Mouse (Mus musculus) lung, postnatal 14 days (tissue): ENCODE data around the gene Nucks1.
A peak's percentile ranks its signal among the peaks of the same experiment; 100 is the strongest.

Source experiments
- DNase-seq: peaks from one replicate; pipeline ENCODE4 v3.0.0; 2021

The Nucks1 gene

GRCm38 (mm10) chr1:131968556-131968955 lies 58.2 kb downstream of the Nucks1 start:
- no peak for DNase-seq

DNA sequence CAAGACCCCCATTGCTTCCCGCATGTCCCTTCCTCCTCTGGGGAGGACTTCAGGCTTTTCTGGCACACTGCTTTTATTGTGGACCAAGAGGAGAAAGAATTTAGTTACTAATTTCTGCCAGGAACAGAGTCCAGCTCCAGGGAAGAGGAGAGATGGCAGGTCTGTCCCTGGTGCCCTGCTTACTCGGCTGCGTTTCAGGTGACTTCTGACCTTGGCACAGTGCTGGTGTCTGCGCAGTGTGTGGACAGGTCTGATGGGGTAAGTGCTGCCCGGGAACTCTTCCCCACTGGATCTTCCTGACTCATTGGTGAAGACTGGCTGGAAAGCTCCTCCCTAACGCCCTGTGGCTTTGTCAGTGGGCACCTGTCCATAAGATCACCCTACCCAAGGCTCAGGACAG lies 58.6 kb downstream of the Nucks1 start:
- no peak for DNase-seq

- DNase-seq: no peak
These were observed 59.5 kb downstream of the Nucks1 start for GRCm38 (mm10) chr1:131969825-131970224.

GRCm38 (mm10) chr1:131970322-131970660 lies 60.0 kb downstream of the Nucks1 start:
- DNase-seq: no peak

DNA sequence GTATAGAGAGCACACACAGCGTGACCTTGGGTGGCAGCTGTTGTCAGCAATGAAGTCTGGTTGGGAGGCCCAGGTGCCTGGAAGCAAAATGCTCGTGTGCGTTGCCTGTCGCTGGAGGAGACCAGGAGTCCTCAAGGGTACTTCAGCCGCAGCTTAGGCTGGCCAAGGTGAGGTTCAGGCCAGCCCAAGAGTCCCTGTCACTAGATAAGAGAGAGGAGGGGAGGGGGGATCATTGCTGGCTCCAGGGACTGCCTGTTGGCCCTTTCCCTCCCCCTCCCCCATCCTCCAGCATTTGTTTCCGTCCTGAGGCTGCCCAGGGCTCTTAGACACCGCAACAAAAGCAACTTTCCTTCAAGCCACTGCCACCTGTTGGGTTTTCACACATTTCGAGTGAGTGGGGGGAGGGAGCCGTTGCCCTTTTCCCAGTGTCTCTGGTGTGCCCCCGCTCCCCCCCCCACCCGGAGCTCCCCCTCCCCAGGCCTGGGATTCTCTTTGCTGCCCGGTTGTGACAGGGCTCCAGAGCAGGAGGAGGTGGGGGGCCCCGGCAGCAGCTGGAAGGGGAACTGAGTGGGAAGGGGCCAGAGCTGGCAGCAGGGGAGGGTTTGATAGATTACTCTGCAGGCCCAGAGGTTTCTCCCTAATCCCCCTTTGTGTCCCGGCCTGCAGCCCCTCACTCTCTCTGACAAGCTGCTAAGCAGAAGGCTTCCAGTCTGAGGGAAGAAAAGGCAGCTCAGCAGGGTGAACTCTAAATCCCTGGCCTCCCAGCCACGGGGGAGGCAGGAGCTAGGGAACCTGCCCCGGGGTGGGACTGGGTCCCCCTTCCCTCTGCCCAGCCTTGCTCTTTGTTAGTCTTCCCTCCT lies 60.6 kb downstream of the Nucks1 start:
- DNase-seq: no peak

GRCm38 (mm10) chr1:131971771-131972497 lies 61.6 kb downstream of the Nucks1 start:
- DNase-seq: no peak

GRCm38 (mm10) chr1:131972498-131973334 lies 62.4 kb downstream of the Nucks1 start:
- DNase-seq: no peak

GRCm38 (mm10) chr1:131973991-131974390 lies 63.7 kb downstream of the Nucks1 start:
- DNase-seq: no peak

GRCm38 (mm10) chr1:131976886-131977285 lies 66.6 kb downstream of the Nucks1 start:
- no peak for DNase-seq

- no peak for DNase-seq
These were observed 70.1 kb downstream of the Nucks1 start for GRCm38 (mm10) chr1:131980471-131980870.

- peak; percentile 84 for DNase-seq
These were observed 71.2 kb downstream of the Nucks1 start for GRCm38 (mm10) chr1:131981378-131982013.

DNA sequence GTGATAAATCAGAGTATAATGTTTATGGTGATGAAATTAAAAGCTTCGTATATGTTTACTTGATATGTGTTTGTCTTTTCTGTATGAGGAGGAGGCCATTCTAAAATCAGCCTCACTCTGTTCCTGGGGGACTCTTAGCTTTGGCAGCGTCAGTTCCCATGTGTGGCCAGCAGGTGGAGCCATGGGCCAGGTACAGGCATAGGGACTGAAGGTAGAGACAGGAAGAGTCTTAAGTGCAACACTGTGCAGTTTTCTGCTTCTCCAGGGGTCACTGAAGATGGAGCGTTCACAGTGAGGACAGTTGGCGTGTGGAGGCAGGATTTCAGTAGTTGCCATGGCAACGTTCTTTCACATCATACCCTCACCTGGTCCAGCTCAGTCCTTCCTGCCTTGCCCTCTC lies 72.6 kb downstream of the Nucks1 start:
- peak; percentile 86 for DNase-seq

- no peak for DNase-seq
These were observed 73.5 kb downstream of the Nucks1 start for GRCm38 (mm10) chr1:131983806-131984205.
